ENCODE assay signal across 8 mouse cellular contexts in the genomic region with DNA sequence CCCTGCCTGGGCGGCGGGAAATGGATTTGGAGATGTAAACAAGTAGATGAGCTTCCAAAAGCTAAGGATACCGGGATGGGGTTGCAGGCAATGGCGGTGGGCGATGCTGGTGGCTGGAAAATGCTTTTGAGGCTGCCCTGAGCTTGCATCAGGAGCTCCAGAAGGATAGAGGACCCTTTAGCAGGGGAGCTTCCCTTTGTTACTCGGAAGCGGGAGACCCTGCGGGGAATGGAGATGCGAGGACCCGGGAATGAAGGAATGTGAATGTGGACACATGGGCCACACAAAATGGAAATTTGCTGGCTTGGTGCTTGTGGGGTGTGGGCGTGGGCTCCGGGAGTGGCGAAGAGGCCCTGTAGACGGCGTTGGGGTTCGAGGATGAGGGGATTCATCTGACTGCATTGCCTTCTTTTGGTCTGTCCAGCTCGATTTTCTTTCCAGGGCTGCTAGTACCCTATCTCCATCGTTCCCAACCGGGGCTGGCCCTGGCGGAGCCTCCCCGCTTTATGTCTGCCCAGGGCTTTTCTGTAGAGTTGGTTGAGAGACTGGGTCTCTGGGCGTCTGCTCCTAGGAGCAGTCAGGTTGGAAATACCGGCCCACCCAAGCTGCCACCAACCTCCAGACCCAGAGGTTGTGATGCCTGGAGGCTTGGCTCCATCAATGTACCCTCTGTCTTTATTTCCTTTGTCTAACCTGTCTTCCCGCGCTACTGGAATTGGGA. TPM values are rescaled to one million over a fixed set of nuclear protein-coding genes. Genes with fewer than 3 reads are reported as not detected.
DNase-seq lines count a peak whose midpoint lies in the region; ATAC-seq and TF ChIP-seq lines count a peak whose summit lies in the region.

No protein-coding gene starts in this region.

- no peaks in the 10 kb centered on the region for H3K36me3 ChIP-seq in kidney, adult 2 months (ENCODE audit: control insufficient read depth, insufficient read depth, low read length)
- no peaks in the 10 kb centered on the region for H3K36me3 ChIP-seq in hindbrain, embryonic 11.5 days (ENCODE audit: control insufficient read depth, insufficient read depth, low read length)
- 0 out of 2 replicates have a peak, but pooled peaks cover 11% of the 10 kb centered on the region for H3K36me3 ChIP-seq in midbrain, embryonic 12.5 days

- no peaks in the 10 kb centered on the region for H3K27me3 ChIP-seq in kidney, adult 2 months (replicated peaks; ENCODE audit: control insufficient read depth, insufficient read depth, low read length)
- no peaks in the 10 kb centered on the region for H3K27me3 ChIP-seq in hindbrain, embryonic 11.5 days (ENCODE audit: control insufficient read depth, insufficient read depth, low read length)
- peaks cover 26% of the 10 kb centered on the region for H3K27me3 ChIP-seq in midbrain, embryonic 12.5 days

- no peaks in the 10 kb centered on the region for H3K9me3 ChIP-seq in hindbrain, embryonic 11.5 days (ENCODE audit: control insufficient read depth, low read length)
- H3K9me3 ChIP-seq in midbrain, embryonic 12.5 days = no peaks in the 10 kb centered on the region

- no peak for TF ChIP-seq CTCF in kidney, adult 2 months (conservative IDR thresholded peaks at IDR 0.05; ENCODE audit: insufficient read depth, insufficient read length, low read depth, low read length)
- no peak for TF ChIP-seq CTCF in cortical plate, adult 2 months (IDR thresholded peaks at IDR 0.05; ENCODE audit: extremely low read depth, insufficient read depth, low read length)

- peak overlapping the region; percentile 49 for H3K4me3 ChIP-seq in kidney, adult 2 months (ENCODE audit: insufficient read depth, low read depth, low read length)
- peak overlapping the region; percentile 75 for H3K4me3 ChIP-seq in cortical plate, adult 2 months (ENCODE audit: insufficient read depth, low read length)
- H3K4me3 ChIP-seq in hindbrain, embryonic 11.5 days (ENCODE audit: low read depth, low read length) = peak overlapping the region; percentile 59
- H3K4me3 ChIP-seq in midbrain, embryonic 12.5 days = peak overlapping the region; percentile 78

- no peaks in the 10 kb centered on the region for H3K4me1 ChIP-seq in kidney, adult 2 months (ENCODE audit: control insufficient read depth, insufficient read depth, low read length)
- peaks cover 3% of the 10 kb centered on the region; the same call in 1 of the 2 replicates for H3K4me1 ChIP-seq in cortical plate, adult 2 months (ENCODE audit: control insufficient read depth, insufficient read depth, low read length)
- H3K4me1 ChIP-seq in hindbrain, embryonic 11.5 days (replicated peaks; ENCODE audit: control insufficient read depth, insufficient read depth, low read length) = 0 out of 2 replicates have a peak, but pooled peaks cover 3% of the 10 kb centered on the region
- peaks cover 36% of the 10 kb centered on the region for H3K4me1 ChIP-seq in midbrain, embryonic 12.5 days

- H3K4me2 ChIP-seq in hindbrain, embryonic 11.5 days (replicated peaks; ENCODE audit: low read depth, low read length) = peak overlapping the region; percentile 82
- H3K4me2 ChIP-seq in midbrain, embryonic 12.5 days (replicated peaks) = peak overlapping the region; percentile 90

- no peak for DNase-seq in kidney, adult 2 months
- DNase-seq in kidney, postnatal 25 days = no peak
- peak; percentile 55 for DNase-seq in hindbrain, embryonic 11.5 days (ENCODE audit: low spot score)
- no peak for DNase-seq in spleen, postnatal 36 days (ENCODE audit: low spot score in 2 of 2)
- no peak for DNase-seq in urinary bladder, adult 18-20 months (ENCODE audit: low spot score in 2 of 2)

- H3K9ac ChIP-seq in hindbrain, embryonic 11.5 days (ENCODE audit: low read depth, low read length) = peak overlapping the region; percentile 73
- peak overlapping the region; percentile 81 for H3K9ac ChIP-seq in midbrain, embryonic 12.5 days (replicated peaks)

- no peak for TF ChIP-seq POLR2A in kidney, adult 2 months (IDR thresholded peaks at IDR 0.05; ENCODE audit: low read depth, low read length)
- TF ChIP-seq POLR2A in cortical plate, adult 2 months (IDR thresholded peaks at IDR 0.05; ENCODE audit: extremely low read depth, insufficient read depth, low read length) = no peak

- ATAC-seq in hindbrain, embryonic 11.5 days (ENCODE audit: low FRiP score) = peak; percentile 56
- ATAC-seq in midbrain, embryonic 12.5 days (ENCODE audit: low FRiP score, low read depth) = peak; percentile 50
- no peak for ATAC-seq in megakaryocyte, adult 5-6 weeks (ENCODE audit: poor library complexity, severe bottlenecking)

- no peak overlapping the region for H3K27ac ChIP-seq in kidney, adult 2 months (ENCODE audit: insufficient read depth, low read depth, low read length)
- no peak overlapping the region for H3K27ac ChIP-seq in cortical plate, adult 2 months (ENCODE audit: insufficient read depth, low read length)
- H3K27ac ChIP-seq in hindbrain, embryonic 11.5 days (ENCODE audit: low read depth, low read length) = peak overlapping the region; percentile 8
- H3K27ac ChIP-seq in midbrain, embryonic 12.5 days (replicated peaks) = peak overlapping the region; percentile 83

- 15% methylated on average over 25 of the region's 25 CpGs for WGBS in kidney, adult 2 months
- 5% methylated on average over 25 of the region's 25 CpGs for WGBS in hindbrain, embryonic 11.5 days
- WGBS in midbrain, embryonic 12.5 days = 3% methylated on average over 25 of the region's 25 CpGs

RNA-seq across cellular contexts. Expression of a gene that starts 0.8 kb away (rescaled TPM):
- 16.3 and 20.3 TPM in 2 replicates for polyA plus RNA-seq in kidney, adult 2 months (2012; rRNA removed)
- 137 and 139 TPM in 2 replicates for polyA plus RNA-seq in cortical plate, adult 2 months (2012; rRNA removed)
- 108 and 111 TPM in 2 replicates for polyA plus RNA-seq in hindbrain, embryonic 11.5 days (2014; fragmentation: Nextera tagmentation; extraction: Ambion mirVana)
- 197 and 204 TPM in 2 replicates for polyA plus RNA-seq in midbrain, embryonic 12.5 days (2016; fragmentation: Nextera tagmentation; extraction: Ambion mirVana)
- total RNA-seq in megakaryocyte, adult 5-6 weeks (2015) = 0.11 TPM in 1 of 2 replicates, not detected in the other
- total RNA-seq in megakaryocyte, adult 5-6 weeks (2017) = not detected in 2 replicates

RNA-seq across cellular contexts. Expression of a gene that starts 28.7 kb away (rescaled TPM):
- 8,481 and 8,923 TPM in 2 replicates for polyA plus RNA-seq in kidney, adult 2 months (2012; rRNA removed)
- 14.4 and 16.9 TPM in 2 replicates for polyA plus RNA-seq in cortical plate, adult 2 months (2012; rRNA removed)
- 1.0 and 1.5 TPM in 2 replicates for polyA plus RNA-seq in hindbrain, embryonic 11.5 days (2014; fragmentation: Nextera tagmentation; extraction: Ambion mirVana)
- polyA plus RNA-seq in midbrain, embryonic 12.5 days (2016; fragmentation: Nextera tagmentation; extraction: Ambion mirVana) = 2.9 and 3.0 TPM in 2 replicates
- not detected in 2 replicates for total RNA-seq in megakaryocyte, adult 5-6 weeks (2015)
- not detected in 2 replicates for total RNA-seq in megakaryocyte, adult 5-6 weeks (2017)

RNA-seq across cellular contexts. Expression of a gene that starts 51.9 kb away (rescaled TPM):
- polyA plus RNA-seq in kidney, adult 2 months (2012; rRNA removed) = 0.56 and 0.64 TPM in 2 replicates
- 0.06 TPM in 1 of 2 replicates, not detected in the other for polyA plus RNA-seq in cortical plate, adult 2 months (2012; rRNA removed)
- polyA plus RNA-seq in hindbrain, embryonic 11.5 days (2014; fragmentation: Nextera tagmentation; extraction: Ambion mirVana) = 0.06 and 0.19 TPM in 2 replicates
- polyA plus RNA-seq in midbrain, embryonic 12.5 days (2016; fragmentation: Nextera tagmentation; extraction: Ambion mirVana) = 0.07 and 0.10 TPM in 2 replicates
- total RNA-seq in megakaryocyte, adult 5-6 weeks (2015) = not detected in 2 replicates
- 0.15 TPM in 1 of 2 replicates, not detected in the other for total RNA-seq in megakaryocyte, adult 5-6 weeks (2017)

RNA-seq across cellular contexts. Expression of a gene that starts 55.7 kb away (rescaled TPM):
- 0.43 and 0.80 TPM in 2 replicates for polyA plus RNA-seq in kidney, adult 2 months (2012; rRNA removed)
- polyA plus RNA-seq in cortical plate, adult 2 months (2012; rRNA removed) = 29.7 and 30.0 TPM in 2 replicates
- polyA plus RNA-seq in hindbrain, embryonic 11.5 days (2014; fragmentation: Nextera tagmentation; extraction: Ambion mirVana) = 0.52 and 0.80 TPM in 2 replicates
- 2.0 and 2.3 TPM in 2 replicates for polyA plus RNA-seq in midbrain, embryonic 12.5 days (2016; fragmentation: Nextera tagmentation; extraction: Ambion mirVana)
- total RNA-seq in megakaryocyte, adult 5-6 weeks (2015) = not detected in 2 replicates
- not detected in 2 replicates for total RNA-seq in megakaryocyte, adult 5-6 weeks (2017)

Comparison
In these comparisons a context has a peak if more than half of its experiments do, and no peak if none do; other contexts are left out.
1. H3K27ac ChIP-seq: peak in hindbrain, embryonic 11.5 days (single experiment) and midbrain, embryonic 12.5 days (single experiment); none in kidney, adult 2 months (single experiment) and cortical plate, adult 2 months (single experiment).
2. RNA of a gene that starts 28.7 kb away (polyA plus RNA-seq): 8,481 to 8,923 TPM in kidney, adult 2 months; 14.4 to 16.9 TPM in cortical plate, adult 2 months, 2.9 to 3.0 TPM in midbrain, embryonic 12.5 days and 1.0 to 1.5 TPM in hindbrain, embryonic 11.5 days; every median in the first group is over 100 times any median in the second.
3. Peak in every context shown above with its lines, with median percentiles within 50 percentile points of each other: H3K4me3 ChIP-seq.